Mouse (Mus musculus): ENCODE measurements around the gene Nipal1. TPM values are rescaled to one million over a fixed set of nuclear protein-coding genes. Genes with fewer than 3 reads are reported as not detected.

Gene Nipal1
- polyA plus RNA-seq, 2 experiments, result 2.4 to 16.5 TPM

GRCm38 (mm10) chr5:72720587-72720986 is 73.0 kb downstream of the Nipal1 start:
- 43% methylated on average over 7 of the region's 7 CpGs for WGBS
- H3K4me2 ChIP-seq (replicated peaks; ENCODE audit: low read depth, low read length, severe bottlenecking), result no peak overlapping the region
- no peak for DNase-seq (ENCODE audit: low spot score)

More at GRCm38 (mm10) chr5:72720587-72720986, 73.0 kb downstream of the Nipal1 start:
- Histone ChIP-seq H3K27me3 (ENCODE audit: control insufficient read depth, insufficient read depth, low read length) (no peaks in the 10 kb centered on the region), H3K36me3 (ENCODE audit: control insufficient read depth, insufficient read depth, low read length) (no peaks in the 10 kb centered on the region), H3K9me3 (ENCODE audit: control insufficient read depth, low read length) (no peaks in the 10 kb centered on the region), H3K9ac (ENCODE audit: low read depth, low read length, severe bottlenecking) (no peak overlapping the region), H3K4me1 (ENCODE audit: control insufficient read depth, insufficient read depth, low read length) (no peaks in the 10 kb centered on the region), H3K4me3 (replicated peaks; ENCODE audit: low read length) (no peak overlapping the region), H3K27ac (replicated peaks; ENCODE audit: low read depth, low read length) (no peak overlapping the region)
- ATAC-seq (ENCODE audit: low FRiP score, low read depth), result no peak
- no peak for TF ChIP-seq POLR2A (IDR thresholded peaks at IDR 0.05; ENCODE audit: borderline replicate concordance, extremely low read depth, insufficient read depth, insufficient read length)

Other genes starting within 250 kb of the Nipal1 start
- 4.2 TPM in 2 replicates for gene Corin, start 143.3 kb upstream of the Nipal1 start, polyA plus RNA-seq (2012; rRNA removed)
- 5.2 and 5.3 TPM in 2 replicates for gene Corin, start 143.3 kb upstream of the Nipal1 start, polyA plus RNA-seq (2014; fragmentation: Nextera tagmentation; extraction: Ambion mirVana)
- 29.9 and 31.0 TPM in 2 replicates for gene Nfxl1, start 88.1 kb upstream of the Nipal1 start, polyA plus RNA-seq (2012; rRNA removed)
- 25.2 and 25.8 TPM in 2 replicates for gene Nfxl1, start 88.1 kb upstream of the Nipal1 start, polyA plus RNA-seq (2014; fragmentation: Nextera tagmentation; extraction: Ambion mirVana)
- gene Zar1, start 66.5 kb upstream of the Nipal1 start, polyA plus RNA-seq (2012; rRNA removed), result 0.54 and 0.61 TPM in 2 replicates
- 0.72 and 0.84 TPM in 2 replicates for gene Zar1, start 66.5 kb upstream of the Nipal1 start, polyA plus RNA-seq (2014; fragmentation: Nextera tagmentation; extraction: Ambion mirVana)
- 0.38 and 0.48 TPM in 2 replicates for gene Gm5868, start 60.2 kb upstream of the Nipal1 start, polyA plus RNA-seq (2012; rRNA removed)
- gene Gm5868, start 60.2 kb upstream of the Nipal1 start, polyA plus RNA-seq (2014; fragmentation: Nextera tagmentation; extraction: Ambion mirVana), result 0.40 and 0.57 TPM in 2 replicates
- 0.03 TPM in 1 of 2 replicates, not detected in the other for gene Cnga1, start 3.5 kb upstream of the Nipal1 start, polyA plus RNA-seq (2012; rRNA removed)
- gene Cnga1, start 3.5 kb upstream of the Nipal1 start, polyA plus RNA-seq (2014; fragmentation: Nextera tagmentation; extraction: Ambion mirVana), result not detected in 2 replicates
- 0.13 and 0.17 TPM in 2 replicates for gene Txk, start 105.0 kb downstream of the Nipal1 start, polyA plus RNA-seq (2012; rRNA removed)
- gene Txk, start 105.0 kb downstream of the Nipal1 start, polyA plus RNA-seq (2014; fragmentation: Nextera tagmentation; extraction: Ambion mirVana), result 0.15 and 0.17 TPM in 2 replicates
- gene Tec, start 220.7 kb downstream of the Nipal1 start, polyA plus RNA-seq (2012; rRNA removed), result 4.0 and 5.9 TPM in 2 replicates
- 7.9 and 8.7 TPM in 2 replicates for gene Tec, start 220.7 kb downstream of the Nipal1 start, polyA plus RNA-seq (2014; fragmentation: Nextera tagmentation; extraction: Ambion mirVana)